Mouse (Mus musculus): ENCODE results near the gene Dgkh.

GRCm38 (mm10) chr14:78563211-78563610 is 169.4 kb downstream of the Dgkh start:
- no peak for TF ChIP-seq CTCF (IDR thresholded peaks at IDR 0.05; ENCODE audit: low read depth)
- no peak for TF ChIP-seq EP300 (optimal IDR thresholded peaks at IDR 0.05)

All from stomach, postnatal 0 days (tissue).